Mouse (Mus musculus) liver, embryonic 14.5 days (tissue): ENCODE measurements around the gene Cdh22. TPM values are rescaled to one million over a fixed set of nuclear protein-coding genes. Genes with fewer than 3 reads are reported as not detected.

Source experiments
- ATAC-seq: fragments of 200-750 bp; cut with Nextera tagmentation; 2 replicates; pipeline ENCODE4 v1.8.0; 2017; ENCODE audit warnings: moderate number of reproducible peaks, mild to moderate bottlenecking, moderate library complexity; ENCODE audit not compliant: insufficient read depth
- DNase-seq, 3 experiments: peaks; one replicate each; pipeline ENCODE4 v3.0.0-alpha.2; 2012 to 2013; ENCODE audit warnings: low read depth in 3 of 3, low spot score in 3 of 3
- H3K27ac ChIP-seq: fragments of 300-500 bp; sonication (generic); 2 replicates; pipeline ENCODE4 v1.5.1; 2014; ENCODE audit warnings: moderate library complexity, mild to moderate bottlenecking, control low read depth, inconsistent platforms
- H3K27me3 ChIP-seq: fragments of 300-500 bp; sonication (generic); 2 replicates; pipeline ENCODE4 v1.6.1; 2014; ENCODE audit warnings: mild to moderate bottlenecking, low read length, moderate library complexity; ENCODE audit not compliant: control insufficient read depth, insufficient read depth
- H3K36me3 ChIP-seq: fragments of 300-500 bp; sonication (generic); replicated peaks from 2 replicates; pipeline ENCODE4 v1.6.1; 2014; ENCODE audit warnings: low read depth; ENCODE audit not compliant: control insufficient read depth, insufficient read depth
- H3K4me1 ChIP-seq, 2 experiments: fragments of 200-500 bp in 1 of 2; fragments of 300-500 bp in 1 of 2; sonication (generic) in 1 of 2; replicated peaks; 2 replicates each; pipeline ENCODE4 v1.6.1; 2012 to 2014; ENCODE audit warnings: antibody characterized with exemption in 1 of 2, inconsistent platforms in 1 of 2, low read length in 1 of 2; ENCODE audit not compliant: control insufficient read depth in 2 of 2, insufficient read depth in 2 of 2
- H3K4me2 ChIP-seq: fragments of 300-500 bp; sonication (generic); 2 replicates; pipeline ENCODE4 v1.6.1; 2014; ENCODE audit warnings: low read depth, mild to moderate bottlenecking, control low read depth, moderate library complexity
- H3K4me3 ChIP-seq, 2 experiments: fragments of 200-500 bp in 1 of 2; fragments of 300-500 bp in 1 of 2; sonication (generic) in 1 of 2; 2 replicates each; pipeline ENCODE4 v1.5.1; 2012 to 2014; ENCODE audit warnings: low read depth in 2 of 2, low read length in 2 of 2, mild to moderate bottlenecking in 2 of 2, control low read depth in 1 of 2, inconsistent platforms in 1 of 2, moderate library complexity in 1 of 2; ENCODE audit not compliant: insufficient read depth in 1 of 2
- H3K9ac ChIP-seq: fragments of 300-500 bp; sonication (generic); replicated peaks from 2 replicates; pipeline ENCODE4 v1.6.1; 2014; ENCODE audit warnings: mild to moderate bottlenecking, control low read depth, moderate library complexity
- H3K9me3 ChIP-seq: fragments of 300-500 bp; sonication (generic); 2 replicates; pipeline ENCODE4 v1.6.1; 2016; ENCODE audit warnings: low read length, mixed read lengths; ENCODE audit not compliant: control insufficient read depth
- CTCF ChIP-seq: IDR thresholded peaks from 2 replicates; pipeline ENCODE4 v1.5.1; 2016; ENCODE audit warnings: antibody characterized with exemption, low read depth, control low read depth
- EP300 ChIP-seq: IDR thresholded peaks from 2 replicates; pipeline ENCODE4 v1.6.1; 2016; ENCODE audit warnings: antibody characterized with exemption, low read depth
- WGBS: fragments of 180-500 bp; shearing (Covaris S2); extraction: QIAGEN DNeasy Blood & Tissue Kit; methylation state at CpG from one replicate; pipeline ENCODE4 v1.1.7; 2014; ENCODE audit not compliant: insufficient replicate concordance; 5-methylcytosine and 5-hydroxymethylcytosine counted together
- polyA plus RNA-seq, 2 experiments: library from polyadenylated mRNA; depleted of rRNA in 1 of 2; stranded (reverse) in 1 of 2; unstranded in 1 of 2; fragments of >200 nt; fragmentation: Nextera tagmentation in 1 of 2; extraction: Ambion mirVana in 1 of 2; gene quantifications; 2 replicates each; pipeline versions ENCODE4 v1.2.1 to v1.2.3; 2012 to 2014

Cdh22 gene
- polyA plus RNA-seq, 2 experiments = 0.02 TPM; not detected in 1

DNA sequence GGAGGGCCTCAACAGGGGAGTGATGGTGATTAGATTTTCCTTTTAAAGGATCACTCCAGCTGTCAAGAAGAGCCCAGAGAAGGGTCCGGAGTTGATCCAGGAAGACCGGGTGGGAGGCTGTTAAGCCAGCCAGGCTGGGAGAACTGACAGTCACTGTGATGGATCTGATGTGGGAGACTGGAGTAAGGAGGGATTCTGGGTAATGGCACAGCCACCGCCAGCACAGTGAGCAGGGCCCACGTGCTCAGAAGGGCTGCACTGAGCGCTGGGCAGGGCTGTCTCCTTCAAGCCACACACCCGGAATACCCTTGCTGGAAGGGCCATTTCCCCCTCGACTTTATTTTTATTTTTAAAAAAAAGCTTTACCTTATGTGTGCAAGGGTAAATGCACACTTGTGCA lies 29.7 kb downstream of the Cdh22 start:
- Histone ChIP-seq H3K4me3 (no peak overlapping the region), H3K27ac (no peak overlapping the region), H3K4me2 (no peak overlapping the region), H3K36me3 (no peaks in the 10 kb centered on the region), H3K9ac (no peak overlapping the region), H3K27me3 (peaks cover 4% of the 10 kb centered on the region; the same call in 1 of the 2 replicates), H3K9me3 (no peaks in the 10 kb centered on the region), H3K4me1 (no peaks in the 10 kb centered on the region)
- no peak for ATAC-seq
- no peak for TF ChIP-seq EP300
- no peak for TF ChIP-seq CTCF
- no peak for DNase-seq
- WGBS = 33% methylated on average over 7 of the region's 7 CpGs

DNA sequence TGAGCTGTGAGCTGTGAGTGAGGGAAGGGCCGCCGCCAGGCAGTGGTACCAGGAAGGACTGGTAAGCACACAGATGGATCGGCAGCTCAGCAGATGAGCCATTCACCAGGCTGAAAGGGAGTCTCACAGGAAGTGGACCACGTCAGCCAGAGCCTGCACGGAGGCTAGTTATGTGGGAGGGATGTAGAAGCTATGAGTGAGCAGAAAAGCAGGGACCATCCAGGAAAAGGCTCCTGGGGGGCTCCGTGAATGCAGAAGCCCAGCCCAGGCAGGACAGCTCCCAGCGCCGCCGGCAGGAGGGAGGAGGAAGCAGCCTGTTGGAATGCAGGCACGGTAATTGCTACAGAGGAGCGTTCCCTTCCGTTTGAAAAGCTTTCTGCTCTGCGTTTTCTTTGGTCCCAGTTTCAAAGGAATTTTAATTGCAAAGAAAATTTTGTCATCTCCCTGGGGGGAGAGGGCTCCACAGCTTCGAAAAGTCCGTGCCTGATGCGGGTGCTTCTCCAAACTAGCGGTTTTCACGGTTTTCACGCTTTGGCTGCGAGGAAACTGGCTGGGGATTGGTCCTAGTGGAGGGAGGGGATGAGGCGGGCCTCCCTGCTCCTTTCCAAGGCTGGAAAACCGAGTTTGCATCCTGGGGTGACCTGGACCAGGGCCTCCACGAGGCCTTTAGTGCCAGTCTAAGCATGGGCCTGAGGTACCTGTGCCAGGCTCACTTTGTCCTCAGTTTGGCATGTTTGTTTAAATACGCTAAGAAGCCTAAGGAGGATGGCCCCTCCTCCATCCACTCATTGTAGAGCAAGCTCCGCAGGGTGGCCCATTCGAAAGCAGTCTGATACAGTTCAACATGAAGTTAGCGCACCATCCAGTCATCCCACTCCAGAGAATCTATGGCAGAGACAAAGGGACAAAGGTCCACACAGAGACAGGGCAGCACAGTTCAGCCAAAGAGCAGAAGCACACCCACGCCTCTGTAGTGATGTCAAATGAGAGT lies 32.6 kb downstream of the Cdh22 start:
- no peaks in the 10 kb centered on the region for H3K9me3 ChIP-seq
- no peaks in the 10 kb centered on the region for H3K36me3 ChIP-seq
- H3K4me3 ChIP-seq = no peak overlapping the region
- WGBS = 6% methylated on average over 28 of the region's 28 CpGs
- H3K4me2 ChIP-seq = peak overlapping the region; percentile 9; the same call in 1 of the 2 replicates
- DNase-seq (no peak), ATAC-seq (no peak)
- peaks cover 2% of the 10 kb centered on the region; the same call in 1 of the 2 replicates for H3K27me3 ChIP-seq
- H3K4me1 ChIP-seq = no peaks in the 10 kb centered on the region
- no peak overlapping the region for H3K9ac ChIP-seq
- no peak overlapping the region for H3K27ac ChIP-seq
- no peak for TF ChIP-seq EP300
- TF ChIP-seq CTCF = no peak

DNA sequence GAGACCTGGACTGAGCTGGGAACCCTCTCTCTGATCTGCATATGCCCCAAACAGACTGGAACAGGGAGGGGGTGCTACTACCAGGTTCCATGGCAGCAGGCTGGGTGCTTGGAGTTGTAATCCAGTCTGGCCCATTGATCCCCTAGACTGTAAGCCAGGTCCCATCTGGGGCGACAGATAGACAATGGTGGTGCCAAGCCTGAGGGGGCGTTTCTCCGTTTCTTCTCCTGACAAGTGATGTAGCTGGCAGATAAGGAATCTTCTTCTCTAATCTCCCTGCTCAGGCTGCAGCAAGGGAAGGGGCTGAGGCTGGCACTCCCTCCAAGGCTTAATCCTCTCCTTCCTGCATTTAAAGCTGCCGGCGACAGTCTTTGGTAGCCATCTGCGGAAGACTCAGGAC lies 37.1 kb downstream of the Cdh22 start:
- Histone ChIP-seq H3K27me3 (peaks cover 5% of the 10 kb centered on the region), H3K4me2 (no peak overlapping the region), H3K9me3 (no peaks in the 10 kb centered on the region), H3K9ac (no peak overlapping the region), H3K4me1 (no peaks in the 10 kb centered on the region), H3K36me3 (no peaks in the 10 kb centered on the region), H3K4me3 (no peak overlapping the region), H3K27ac (no peak overlapping the region)
- TF ChIP-seq EP300 (no peak), CTCF (no peak)
- ATAC-seq = no peak
- 35% methylated on average over 6 of the region's 6 CpGs for WGBS
- DNase-seq = no peak

DNA sequence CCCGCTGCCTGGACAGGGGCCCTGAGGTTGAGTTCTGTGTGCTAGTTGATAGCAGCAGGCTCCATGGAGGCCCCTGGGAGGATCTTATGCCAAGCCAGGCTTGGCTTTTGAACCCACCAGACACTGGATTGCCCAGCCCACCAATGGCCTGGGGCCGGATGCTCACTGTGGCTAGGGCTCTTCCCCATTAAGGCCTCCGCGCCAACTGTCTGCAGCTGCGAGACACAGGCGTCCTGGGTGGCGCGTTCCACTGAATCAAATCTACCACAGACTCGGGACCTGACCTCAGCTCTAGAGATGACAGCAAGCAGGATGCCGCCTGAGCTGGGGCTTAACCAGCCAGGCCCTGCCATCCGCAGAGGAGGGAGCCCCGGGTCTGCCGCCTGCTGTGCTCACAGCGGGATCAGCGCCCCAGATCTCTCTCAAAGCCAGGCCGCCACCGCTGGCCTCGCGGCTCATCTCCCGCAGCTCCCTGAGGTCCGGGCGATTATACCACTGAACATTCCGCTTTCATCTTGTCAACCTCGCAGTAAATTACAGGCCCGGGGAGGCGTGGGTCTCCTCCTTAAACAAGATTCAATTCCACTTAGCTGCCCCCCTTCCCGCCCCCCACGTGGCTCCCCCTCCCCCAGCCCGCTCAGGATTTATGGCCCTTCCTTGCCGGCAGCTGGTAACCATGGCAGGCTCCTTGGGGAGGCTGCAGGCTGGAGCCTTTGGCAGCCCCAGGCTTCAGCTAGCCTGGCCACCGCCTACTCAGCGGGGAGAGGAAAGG lies 39.1 kb downstream of the Cdh22 start:
- no peak overlapping the region for H3K4me2 ChIP-seq

DNA sequence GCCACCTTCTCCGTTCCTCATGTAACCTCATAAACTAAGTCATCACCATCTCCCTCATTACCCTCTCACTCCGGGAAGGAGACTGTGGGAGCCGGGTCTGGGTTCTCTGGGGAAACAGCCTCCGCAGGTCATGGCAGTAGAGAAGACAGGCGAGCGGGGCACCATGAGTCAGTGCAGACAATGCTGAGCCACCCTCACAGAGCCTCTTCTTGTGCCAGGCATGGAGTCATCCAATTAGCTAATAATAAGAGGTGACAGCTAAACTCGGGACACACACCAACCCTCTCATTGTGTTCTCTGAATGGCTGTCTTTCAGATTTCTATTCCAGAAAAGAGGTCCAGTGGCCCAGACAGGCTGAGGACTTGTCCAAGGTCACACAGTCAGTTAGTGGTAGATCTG lies 43.2 kb downstream of the Cdh22 start:
- DNase-seq (no peak), ATAC-seq (no peak)
- Histone ChIP-seq H3K27me3 (peaks cover 3% of the 10 kb centered on the region; the same call in 1 of the 2 replicates), H3K9me3 (no peaks in the 10 kb centered on the region), H3K4me2 (no peak overlapping the region), H3K27ac (no peak overlapping the region), H3K4me3 (no peak overlapping the region), H3K36me3 (no peaks in the 10 kb centered on the region), H3K9ac (no peak overlapping the region), H3K4me1 (no peaks in the 10 kb centered on the region)
- 60% methylated on average over 7 of the region's 7 CpGs for WGBS
- TF ChIP-seq EP300 (no peak), CTCF (no peak)

More for the DNA sequence above, 39.1 kb downstream of the Cdh22 start:
- H3K4me3 ChIP-seq = no peak overlapping the region
- DNase-seq (no peak), ATAC-seq (no peak)
- no peak overlapping the region for H3K9ac ChIP-seq
- TF ChIP-seq EP300 (no peak), CTCF (no peak)
- no peaks in the 10 kb centered on the region for H3K36me3 ChIP-seq
- H3K27ac ChIP-seq = no peak overlapping the region
- WGBS = 10% methylated on average over 32 of the region's 32 CpGs
- peaks cover 3% of the 10 kb centered on the region for H3K27me3 ChIP-seq
- H3K9me3 ChIP-seq = no peaks in the 10 kb centered on the region
- H3K4me1 ChIP-seq = no peaks in the 10 kb centered on the region
